Mouse (Mus musculus): ENCODE results near the gene March4. TPM values are rescaled to one million over a fixed set of nuclear protein-coding genes. Genes with fewer than 3 reads are reported as not detected.

March4 gene
- 0.02 and 0.05 TPM in 2 replicates for polyA plus RNA-seq (2012; rRNA removed)

DNA sequence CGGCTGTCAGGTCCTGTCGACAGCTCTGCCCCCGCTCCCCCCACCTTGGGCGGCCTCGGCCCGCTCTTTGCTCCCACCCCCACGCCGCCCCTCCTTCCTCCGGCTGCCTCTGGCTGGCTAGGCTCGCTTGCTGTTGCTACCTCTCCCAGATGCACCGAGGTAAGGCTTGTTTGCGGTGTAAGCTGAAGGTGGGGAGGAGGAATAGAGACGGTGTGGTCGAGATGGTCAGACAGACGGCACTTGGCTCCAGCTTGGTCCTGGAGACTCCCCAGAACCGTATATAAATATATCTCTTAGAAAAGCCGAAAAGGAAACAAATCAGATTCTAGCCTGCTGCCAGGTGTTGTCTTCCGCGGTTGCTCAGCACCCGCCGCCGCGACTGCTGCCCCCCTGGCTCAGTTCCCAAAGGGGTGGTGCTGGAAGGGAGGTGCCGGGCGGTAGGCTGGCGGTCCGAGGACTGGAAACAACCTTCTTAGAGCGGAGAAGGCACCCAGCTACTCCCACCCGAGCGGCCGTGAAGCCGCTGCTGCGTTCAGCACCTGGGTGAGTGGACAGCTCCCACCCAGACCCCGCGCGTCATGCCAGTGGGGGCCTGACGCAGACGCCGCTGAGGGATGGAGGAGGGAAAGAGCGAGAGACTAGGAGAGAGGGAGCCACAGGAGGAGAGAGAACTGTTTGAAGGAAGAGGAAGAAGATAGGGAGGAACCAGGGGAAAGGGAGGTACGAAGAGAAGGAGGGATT is at the start of gene March4:
TSS of gene March4 (minus strand) at position 320 of the 741 bp plus-strand sequence.

DNA sequence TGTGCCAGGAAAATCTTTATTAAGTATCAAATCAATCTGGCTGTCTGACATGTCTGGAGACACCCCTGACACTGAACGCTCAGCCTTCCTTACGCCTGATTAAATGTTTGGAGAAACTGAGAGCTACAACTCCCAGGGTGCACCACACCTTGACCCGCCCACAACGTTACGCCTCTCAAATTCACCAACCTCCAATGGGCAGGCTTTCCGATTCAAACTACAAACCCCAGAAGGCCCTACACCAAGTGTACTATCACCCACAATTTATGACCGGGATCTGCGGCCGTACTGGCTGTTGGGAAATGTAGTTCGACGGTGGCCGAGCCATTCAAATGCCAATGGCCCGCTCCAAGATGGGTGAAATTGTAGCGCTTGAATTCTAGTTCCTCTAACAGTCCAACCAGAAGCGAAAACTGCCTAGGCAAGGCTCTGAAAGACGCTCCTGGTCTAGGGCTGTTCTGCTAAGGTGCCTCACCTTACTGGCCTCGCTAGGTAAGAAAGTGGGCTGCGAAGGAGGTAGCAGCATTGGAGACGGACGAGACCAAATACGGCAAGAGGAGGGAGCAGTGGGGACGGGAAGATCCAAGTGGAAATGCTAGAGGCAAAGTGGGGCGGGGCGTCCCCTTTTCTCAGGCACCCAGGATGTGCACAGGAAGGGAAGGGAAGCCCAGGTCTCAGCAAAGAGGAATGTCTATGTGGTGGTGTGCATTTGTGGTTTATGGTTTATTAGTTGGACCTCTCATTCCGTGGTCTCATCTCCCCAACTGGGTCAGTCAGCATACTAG is 46.4 kb upstream of the March4 start, which contains the start of gene Smarcal1:
TSS of gene Smarcal1 (plus strand) at position 305 of the 785 bp plus-strand sequence.

Other genes with a start within 250 kb of the March4 start
- gene Xrcc5, start 229.5 kb downstream of the March4 start, polyA plus RNA-seq (2012; rRNA removed) = 0.30 and 0.62 TPM in 2 replicates
- gene Smarcal1, start 46.3 kb upstream of the March4 start, polyA plus RNA-seq (2012; rRNA removed) = 7.3 and 10.2 TPM in 2 replicates
- not detected in 2 replicates for gene Ankar, start 163.6 kb upstream of the March4 start, polyA plus RNA-seq (2012; rRNA removed)
- 123 and 130 TPM in 2 replicates for gene Rpl37a, start 174.4 kb upstream of the March4 start, polyA plus RNA-seq (2012; rRNA removed)